Mouse (Mus musculus): ENCODE measurements around the gene Mnt. TPM values are rescaled to one million over a fixed set of nuclear protein-coding genes. Genes with fewer than 3 reads are reported as not detected.

The Mnt gene
- polyA plus RNA-seq, 2 experiments from 2014 or later = 5.1 to 5.9 TPM

Other genes starting within 250 kb of the Mnt start
- 1 to 10 TPM; 1.3 to 1.9 TPM for gene Rap1gap2, start 220.0 kb upstream of the Mnt start, polyA plus RNA-seq (2017; shearing (Covaris generic))
- not detected for gene Ccdc92b, start 211.3 kb upstream of the Mnt start, polyA plus RNA-seq (2017; shearing (Covaris generic))
- gene Cluh, start 181.4 kb upstream of the Mnt start, polyA plus RNA-seq (2017; shearing (Covaris generic)) = 10 to 100 TPM in 1 of 2 experiments, 1 to 10 TPM in 1; 7.8 to 12.2 TPM
- 10 to 100 TPM; 63.6 to 82.3 TPM for gene Pafah1b1, start 106.2 kb upstream of the Mnt start, polyA plus RNA-seq (2017; shearing (Covaris generic))
- gene Mettl16, start 60.1 kb upstream of the Mnt start, polyA plus RNA-seq (2017; shearing (Covaris generic)) = 10 to 100 TPM; 29.2 to 36.8 TPM
- gene Sgsm2, start 66.1 kb downstream of the Mnt start, polyA plus RNA-seq (2017; shearing (Covaris generic)) = 1 to 10 TPM; 2.8 to 3.3 TPM
- gene Tsr1, start 67.2 kb downstream of the Mnt start, polyA plus RNA-seq (2017; shearing (Covaris generic)) = 10 to 100 TPM; 38.5 to 53.0 TPM
- gene Smg6, start 94.9 kb downstream of the Mnt start, polyA plus RNA-seq (2017; shearing (Covaris generic)) = 10 to 100 TPM; 16.5 to 21.8 TPM
- 1 to 10 TPM; 7.8 to 8.9 TPM for gene Srr, start 95.0 kb downstream of the Mnt start, polyA plus RNA-seq (2017; shearing (Covaris generic))

Data from CD4-positive, CD25-positive, alpha-beta regulatory T cell, adult 4 months (primary cell).